Mouse (Mus musculus) liver, postnatal 0 days (tissue): ENCODE measurements at regions not wholly inside any gene's neighbourhood (a gene's known extent, or its start where the extent isn't known, plus 50 kb on each side); places are given as distances from the start of the nearest gene placed in this dataset.

Experiments
- CTCF ChIP-seq: sonication (generic); IDR thresholded peaks from 2 replicates; pipeline ENCODE4 v1.5.1; 2016; ENCODE audit warnings: antibody characterized with exemption, low read depth
- EP300 ChIP-seq: IDR thresholded peaks from 2 replicates; pipeline ENCODE4 v1.6.1; 2016; ENCODE audit warnings: antibody characterized with exemption, low read depth, mild to moderate bottlenecking

DNA sequence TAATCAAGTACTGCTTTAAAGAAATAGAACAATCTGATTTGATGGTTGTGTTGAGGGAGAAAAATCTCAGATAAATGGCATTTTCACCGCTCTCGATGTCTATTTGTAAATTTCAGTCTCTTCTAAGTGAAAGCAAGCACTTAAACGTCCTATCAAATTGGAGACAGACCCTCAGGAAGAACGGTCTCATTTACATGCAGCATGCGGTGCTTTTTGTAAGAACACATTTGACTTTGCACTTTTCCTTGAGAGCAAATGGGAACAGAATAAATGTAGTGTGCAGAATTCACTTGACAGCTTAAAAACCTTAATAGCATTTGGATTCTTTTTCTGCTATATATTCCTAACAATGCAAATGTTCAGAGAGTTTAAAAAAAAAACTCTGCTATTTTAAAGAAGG lies 1002.0 kb downstream of the Robo1 start:
- TF ChIP-seq CTCF = no peak
- no peak for TF ChIP-seq EP300
